Comparison of ENCODE assay signal across 17 mouse cellular contexts in genomic region chr11:22301164-22301563, GRCm38 (mm10). TPM values are rescaled to one million over a fixed set of nuclear protein-coding genes. Genes with fewer than 3 reads are reported as not detected.
DNase-seq lines count a peak whose midpoint lies in the region; ATAC-seq lines count a peak whose summit lies in the region.
"Had no signal": no experiment of that assay in that cellular context is flagged by ENCODE, and none has a peak within 500 bp of the region (broad histone marks: within the 10 kb centered on the region; RNA-seq: fewer than 3 reads in every experiment).

No protein-coding gene starts in this region.

- intact Hi-C loops in gastrocnemius, postnatal 36 days (cut with DNase I): no loop called here
- intact Hi-C loops in gastrocnemius, postnatal 14 days (cut with DNase I; ENCODE audit: low total_unique reads): no loop called here

- ATAC-seq in activated CD4-positive, CD25-positive, alpha-beta regulatory T cell, adult 4 months: no peak
- ATAC-seq: forebrain, embryonic 13.5 days; forebrain, embryonic 15.5 days; forebrain, postnatal 0 days had no signal

- peak; percentile 14 for DNase-seq in gastrocnemius, adult 18-20 months (ENCODE audit: low spot score)
- no peak for DNase-seq in gastrocnemius, postnatal 36 days
- peak; percentile 5 for DNase-seq in gastrocnemius, postnatal 14 days
- DNase-seq in gastrocnemius, postnatal 25 days: no peak
- peak; percentile 8 for DNase-seq in retina, postnatal 1 day
- no peak for DNase-seq in retina, embryonic 14.5 days (ENCODE audit: low spot score)
- DNase-seq: adrenal gland, adult 8-10 months; adrenal gland, postnatal 14 days; adrenal gland, postnatal 36 days; cerebellum, adult 11-12 months; cerebellum, adult 9-10 months; cerebellum, postnatal 10 days; embryo, embryonic 11 days; forebrain, postnatal 0 days had no signal

RNA-seq across cellular contexts. Expression of gene Ehbp1, which starts 40.9 kb away (rescaled TPM):
- total RNA-seq in gastrocnemius, adult 18-20 months (2021): 10 to 100 TPM; 13.5 to 15.7 TPM
- total RNA-seq in gastrocnemius, postnatal 36 days (2021): 10 to 100 TPM; 11.5 to 12.7 TPM
- total RNA-seq in gastrocnemius, postnatal 14 days (2021): 10 to 100 TPM; 14.0 to 15.6 TPM
- 10 to 100 TPM; 11.0 to 14.3 TPM for total RNA-seq in gastrocnemius, postnatal 25 days (2021)
- polyA plus RNA-seq in activated CD4-positive, CD25-positive, alpha-beta regulatory T cell, adult 4 months (2017; shearing (Covaris generic)): 1 to 10 TPM; 1.7 TPM

Comparison
In these comparisons a context has a peak if more than half of its experiments do, and no peak if none do; other contexts are left out.
1. DNase-seq: peak in gastrocnemius, adult 18-20 months (single experiment), gastrocnemius, postnatal 14 days (single experiment) and retina, postnatal 1 day (single experiment); none in gastrocnemius, postnatal 36 days (0 of 2), gastrocnemius, postnatal 25 days (single experiment) and retina, embryonic 14.5 days (single experiment).